Mouse (Mus musculus): ENCODE data around the gene Gm3127.
"Not testable (repeated sequence)": the region's sequence is repeated elsewhere in the genome, so short reads cannot be mapped to it uniquely, and the experiment has no call there.

DNA sequence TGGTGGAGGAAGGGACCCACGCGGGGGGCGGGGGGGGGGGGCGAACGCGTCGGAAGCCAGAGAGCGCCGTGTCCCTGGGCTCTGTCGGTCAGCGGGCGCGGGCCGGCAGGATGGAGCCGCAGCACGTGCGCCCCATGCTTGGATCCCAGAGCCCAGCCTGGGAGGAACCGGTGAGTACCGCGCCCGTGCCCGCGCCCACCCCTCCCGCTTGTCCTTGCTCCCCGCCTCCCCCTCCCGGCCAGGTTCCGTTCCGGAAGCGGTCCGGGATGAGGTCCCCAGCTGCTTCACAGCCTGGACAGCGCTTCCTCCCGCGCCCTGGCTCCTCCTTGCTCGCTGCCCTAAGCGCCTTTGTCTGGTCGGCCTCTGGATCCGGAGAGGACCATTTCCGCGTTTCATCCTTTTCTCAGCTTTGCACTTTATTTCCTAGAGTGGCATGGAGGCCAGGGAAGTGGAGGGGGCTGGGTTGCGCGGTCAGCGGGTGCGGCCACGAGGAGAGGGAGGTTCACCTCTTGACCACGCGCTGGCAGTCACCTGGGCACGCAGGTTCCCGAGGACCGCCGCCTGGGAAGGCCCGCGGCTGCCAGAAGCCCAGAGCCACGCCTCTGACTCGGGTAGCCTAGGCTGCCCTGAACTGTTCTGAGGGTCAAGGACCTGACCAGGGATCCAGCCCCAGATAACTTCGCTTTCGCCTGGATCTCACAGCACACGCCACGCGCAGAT is 17.8 kb downstream of the Gm3127 start, which contains the start of gene Gm2974:
- not testable (repeated sequence) for TF ChIP-seq CTCF, EP300 (IDR thresholded peaks at IDR 0.05; ENCODE audit: low read depth)
